Mouse (Mus musculus): ENCODE data around the gene Usp3. TPM values are rescaled to one million over a fixed set of nuclear protein-coding genes. Genes with fewer than 3 reads are reported as not detected.

Usp3 gene
- polyA plus RNA-seq, 1 experiment from 2014 or later = 109 TPM

- ATAC-seq = no peak
- 43% methylated on average over 1 of the region's 1 CpGs for WGBS
- no peaks in the 10 kb centered on the region for H3K36me3 ChIP-seq
- peaks cover 40% of the 10 kb centered on the region for H3K4me1 ChIP-seq (replicated peaks)
- no peaks in the 10 kb centered on the region for H3K9me3 ChIP-seq
- no peaks in the 10 kb centered on the region for H3K27me3 ChIP-seq
- H3K4me2 ChIP-seq (replicated peaks) = no peak overlapping the region
- H3K4me3 ChIP-seq (replicated peaks) = no peak overlapping the region
- H3K27ac ChIP-seq = no peak overlapping the region
- no peak overlapping the region for H3K9ac ChIP-seq (replicated peaks)
Observed at GRCm38 (mm10) chr9:66586533-66586932, 6.4 kb downstream of the Usp3 start.

DNA sequence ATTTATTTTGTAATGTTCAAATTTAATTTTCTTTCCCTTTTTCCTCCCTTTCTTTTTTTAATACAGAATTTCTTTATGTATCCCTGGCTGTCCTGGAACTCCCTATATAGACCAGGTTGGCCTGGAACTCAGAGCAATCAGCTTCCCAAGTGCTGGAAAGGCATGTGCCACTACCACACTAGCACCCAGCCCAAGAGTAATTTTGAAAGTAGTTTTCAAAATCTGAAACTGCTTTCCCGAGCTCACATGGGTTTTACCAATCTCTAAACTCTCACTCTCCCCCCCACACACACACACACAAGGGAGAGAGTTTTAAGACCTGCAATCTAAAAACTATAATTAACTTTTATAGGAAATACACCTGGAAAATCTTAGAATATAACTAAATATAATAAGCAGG is 7.8 kb downstream of the Usp3 start:
- WGBS = 94% methylated on average over 1 of the region's 1 CpGs
- H3K27ac ChIP-seq = no peak overlapping the region
- peaks cover 27% of the 10 kb centered on the region for H3K4me1 ChIP-seq (replicated peaks)

GRCm38 (mm10) chr9:66584176-66584575 is 8.8 kb downstream of the Usp3 start:
- H3K9me3 ChIP-seq = no peaks in the 10 kb centered on the region

More for the DNA sequence above, 7.8 kb downstream of the Usp3 start:
- H3K27me3 ChIP-seq = no peaks in the 10 kb centered on the region
- H3K4me3 ChIP-seq (replicated peaks) = no peak overlapping the region
- H3K9ac ChIP-seq (replicated peaks) = no peak overlapping the region
- no peaks in the 10 kb centered on the region for H3K36me3 ChIP-seq
- no peak overlapping the region for H3K4me2 ChIP-seq (replicated peaks)
- no peaks in the 10 kb centered on the region for H3K9me3 ChIP-seq
- no peak for ATAC-seq

GRCm38 (mm10) chr9:66583244-66583643 is 9.7 kb downstream of the Usp3 start:
- no peak overlapping the region for H3K27ac ChIP-seq
- no peak overlapping the region for H3K4me2 ChIP-seq (replicated peaks)
- H3K36me3 ChIP-seq = peaks cover 3% of the 10 kb centered on the region; the same call in 1 of the 2 replicates
- no peaks in the 10 kb centered on the region for H3K9me3 ChIP-seq
- no peak for ATAC-seq
- 95% methylated on average over 1 of the region's 1 CpGs for WGBS
- no peak overlapping the region for H3K9ac ChIP-seq (replicated peaks)
- H3K4me3 ChIP-seq (replicated peaks) = no peak overlapping the region
- no peaks in the 10 kb centered on the region for H3K27me3 ChIP-seq
- peaks cover 10% of the 10 kb centered on the region for H3K4me1 ChIP-seq (replicated peaks)

More at GRCm38 (mm10) chr9:66584176-66584575, 8.8 kb downstream of the Usp3 start:
- no peak for ATAC-seq
- Histone ChIP-seq H3K4me3 (replicated peaks) (no peak overlapping the region), H3K9ac (replicated peaks) (no peak overlapping the region), H3K36me3 (peaks cover 3% of the 10 kb centered on the region; the same call in 1 of the 2 replicates), H3K27me3 (no peaks in the 10 kb centered on the region), H3K27ac (no peak overlapping the region), H3K4me1 (replicated peaks) (peaks cover 20% of the 10 kb centered on the region), H3K4me2 (replicated peaks) (no peak overlapping the region)

DNA sequence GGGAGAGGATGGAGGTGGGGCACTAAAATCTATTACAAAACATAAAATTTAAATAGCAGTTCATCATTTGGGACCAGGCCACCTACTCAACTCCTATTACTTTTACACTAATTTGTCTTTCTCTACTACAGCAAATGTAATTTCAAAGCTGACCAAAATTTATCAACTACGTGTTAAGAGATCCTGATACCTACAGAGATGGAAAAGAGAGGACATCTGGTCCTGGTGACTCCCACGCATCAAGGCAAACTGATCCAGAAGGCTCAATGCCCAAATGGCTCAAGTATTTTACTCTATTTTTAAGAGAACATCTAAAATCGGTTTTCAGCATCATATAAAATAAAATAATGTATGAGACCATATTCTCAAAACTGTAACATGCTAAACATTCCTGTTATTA is 11.2 kb downstream of the Usp3 start:
- Histone ChIP-seq H3K4me1 (replicated peaks) (0 out of 2 replicates have a peak, but pooled peaks cover 6% of the 10 kb centered on the region), H3K9me3 (no peaks in the 10 kb centered on the region), H3K36me3 (peaks cover 3% of the 10 kb centered on the region; the same call in 1 of the 2 replicates), H3K4me3 (replicated peaks) (no peak overlapping the region), H3K27me3 (no peaks in the 10 kb centered on the region), H3K27ac (no peak overlapping the region), H3K4me2 (replicated peaks) (no peak overlapping the region), H3K9ac (replicated peaks) (no peak overlapping the region)
- ATAC-seq = no peak
- WGBS = 92% methylated on average over 3 of the region's 3 CpGs

DNA sequence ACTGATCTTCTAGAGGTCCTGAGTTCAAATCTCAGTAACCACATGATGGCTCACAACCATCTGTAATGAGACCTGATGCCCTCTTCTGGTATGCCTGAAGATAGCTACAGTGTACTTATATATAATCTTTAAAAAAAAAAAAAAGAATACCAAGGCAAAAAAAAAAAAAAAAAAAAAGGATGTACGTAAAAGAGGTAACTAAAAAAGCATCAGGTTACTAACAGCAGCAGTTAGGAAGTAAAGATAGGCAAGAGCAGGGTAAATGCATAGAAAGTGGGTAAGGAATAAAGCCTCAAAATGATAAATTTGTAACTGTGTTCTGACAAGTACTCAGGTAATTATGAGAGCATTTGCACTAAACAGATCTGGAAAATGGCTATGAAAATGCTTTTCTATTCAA is 12.2 kb downstream of the Usp3 start:
- WGBS = 100% methylated on average over 1 of the region's 1 CpGs
- Histone ChIP-seq H3K9me3 (no peaks in the 10 kb centered on the region), H3K9ac (replicated peaks) (no peak overlapping the region), H3K4me2 (replicated peaks) (no peak overlapping the region), H3K27ac (no peak overlapping the region), H3K4me1 (replicated peaks) (0 out of 2 replicates have a peak, but pooled peaks cover 6% of the 10 kb centered on the region), H3K36me3 (peaks cover 3% of the 10 kb centered on the region; the same call in 1 of the 2 replicates), H3K4me3 (replicated peaks) (no peak overlapping the region), H3K27me3 (no peaks in the 10 kb centered on the region)
- no peak for ATAC-seq

GRCm38 (mm10) chr9:66575878-66576238 is 17.1 kb downstream of the Usp3 start:
- Histone ChIP-seq H3K9me3 (no peaks in the 10 kb centered on the region), H3K36me3 (peaks cover 3% of the 10 kb centered on the region; the same call in 1 of the 2 replicates), H3K9ac (replicated peaks) (no peak overlapping the region), H3K4me1 (replicated peaks) (0 out of 2 replicates have a peak, but pooled peaks cover 12% of the 10 kb centered on the region), H3K27ac (no peak overlapping the region), H3K27me3 (no peaks in the 10 kb centered on the region), H3K4me2 (replicated peaks) (no peak overlapping the region), H3K4me3 (replicated peaks) (no peak overlapping the region)
- WGBS = 82% methylated on average over 1 of the region's 1 CpGs
- no peak for ATAC-seq

DNA sequence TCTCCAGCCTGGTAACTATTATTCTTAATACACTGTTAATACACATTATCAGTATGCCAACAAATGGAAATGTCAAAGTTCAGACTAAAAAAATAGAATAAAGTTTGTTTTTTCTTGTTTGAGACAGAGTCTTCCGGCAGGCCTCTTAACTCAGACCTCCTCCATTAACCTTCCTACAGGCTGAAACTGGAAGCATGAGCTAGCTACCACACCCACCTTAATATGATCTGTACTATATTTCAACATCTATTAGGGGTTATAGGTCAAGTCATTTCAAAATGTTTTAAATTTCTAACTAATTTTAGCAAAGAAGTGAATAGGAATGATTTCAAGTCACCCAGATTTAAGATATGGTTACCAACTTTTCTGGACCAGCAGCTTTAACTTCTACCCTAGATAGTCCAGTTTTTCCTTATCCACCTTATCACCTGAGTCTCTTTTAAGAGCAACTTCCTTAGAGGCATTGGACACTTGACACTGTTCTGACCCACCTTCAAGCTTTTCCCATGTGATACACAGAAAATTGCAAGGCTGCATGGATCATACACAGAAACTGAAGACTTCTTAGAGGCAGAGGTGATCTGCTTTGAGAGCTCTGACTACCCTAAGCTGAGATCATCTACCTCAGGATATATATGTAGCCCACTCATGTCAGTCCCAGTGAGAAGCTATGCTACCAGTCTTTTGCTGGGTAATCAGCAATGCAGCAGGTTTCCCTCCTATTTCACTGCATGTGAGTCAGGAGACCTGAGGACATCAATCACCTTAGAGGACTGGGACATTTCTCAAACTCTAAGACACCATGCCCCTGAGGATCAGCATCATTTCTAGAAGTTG is 17.7 kb downstream of the Usp3 start:
- no peak overlapping the region for H3K27ac ChIP-seq
- no peaks in the 10 kb centered on the region for H3K27me3 ChIP-seq
- peaks cover 3% of the 10 kb centered on the region; the same call in 1 of the 2 replicates for H3K36me3 ChIP-seq
- 94% methylated on average over 1 of the region's 1 CpGs for whole genome bisulfite sequencing
- no peak for ATAC-seq
- no peaks in the 10 kb centered on the region for H3K9me3 ChIP-seq
- 0 out of 2 replicates have a peak, but pooled peaks cover 12% of the 10 kb centered on the region for H3K4me1 ChIP-seq (replicated peaks)
- H3K4me3 ChIP-seq (replicated peaks) = no peak overlapping the region
- H3K9ac ChIP-seq (replicated peaks) = no peak overlapping the region
- no peak overlapping the region for H3K4me2 ChIP-seq (replicated peaks)

- no peaks in the 10 kb centered on the region for H3K9me3 ChIP-seq
- H3K4me1 ChIP-seq (replicated peaks) = peaks cover 18% of the 10 kb centered on the region; the same call in 1 of the 2 replicates
- no peak overlapping the region for H3K27ac ChIP-seq
- no peaks in the 10 kb centered on the region for H3K27me3 ChIP-seq
- H3K4me2 ChIP-seq (replicated peaks) = no peak overlapping the region
- WGBS = 87% methylated on average over 4 of the region's 4 CpGs
- H3K36me3 ChIP-seq = no peaks in the 10 kb centered on the region
- no peak for ATAC-seq
- no peak overlapping the region for H3K9ac ChIP-seq (replicated peaks)
- no peak overlapping the region for H3K4me3 ChIP-seq (replicated peaks)
Observed at GRCm38 (mm10) chr9:66571986-66572700, 20.8 kb downstream of the Usp3 start.

DNA sequence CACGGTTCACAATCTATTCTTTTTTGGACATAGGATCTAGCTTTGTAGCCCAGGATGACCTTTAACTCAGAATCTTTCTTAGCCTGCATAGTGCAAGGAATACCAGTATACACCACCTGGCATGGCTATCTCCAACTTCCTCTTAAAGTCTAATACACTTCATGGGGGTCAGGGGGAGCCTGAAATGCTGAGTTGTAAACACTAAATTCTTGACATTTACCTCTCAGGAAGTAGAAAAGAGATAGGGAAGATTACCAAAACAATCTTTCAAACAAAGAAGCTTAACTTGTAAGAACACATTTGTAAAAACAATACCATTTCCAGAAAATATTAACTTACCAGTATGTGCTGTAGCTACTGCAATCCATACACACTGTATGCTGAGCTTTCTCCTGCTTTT is 30.7 kb downstream of the Usp3 start:
- no peak overlapping the region for H3K9ac ChIP-seq (replicated peaks)
- no peaks in the 10 kb centered on the region for H3K27me3 ChIP-seq
- no peak overlapping the region for H3K27ac ChIP-seq
- WGBS = 88% methylated on average over 1 of the region's 1 CpGs
- peaks cover 3% of the 10 kb centered on the region for H3K4me1 ChIP-seq (replicated peaks)
- H3K4me2 ChIP-seq (replicated peaks) = no peak overlapping the region
- H3K36me3 ChIP-seq = no peaks in the 10 kb centered on the region
- H3K4me3 ChIP-seq (replicated peaks) = no peak overlapping the region
- no peak for ATAC-seq
- no peaks in the 10 kb centered on the region for H3K9me3 ChIP-seq

- H3K27ac ChIP-seq = no peak overlapping the region
- ATAC-seq = no peak
- no peak overlapping the region for H3K4me2 ChIP-seq (replicated peaks)
- H3K27me3 ChIP-seq = no peaks in the 10 kb centered on the region
- H3K9me3 ChIP-seq = no peaks in the 10 kb centered on the region
- peaks cover 3% of the 10 kb centered on the region for H3K4me1 ChIP-seq (replicated peaks)
- H3K9ac ChIP-seq (replicated peaks) = no peak overlapping the region
- no peak overlapping the region for H3K4me3 ChIP-seq (replicated peaks)
- H3K36me3 ChIP-seq = no peaks in the 10 kb centered on the region
- WGBS = 99% methylated on average over 2 of the region's 2 CpGs
Observed at GRCm38 (mm10) chr9:66561496-66561895, 31.4 kb downstream of the Usp3 start.

- Histone ChIP-seq H3K4me1 (replicated peaks) (peaks cover 3% of the 10 kb centered on the region), H3K4me2 (replicated peaks) (no peak overlapping the region), H3K27ac (peak overlapping the region; percentile 54), H3K27me3 (no peaks in the 10 kb centered on the region), H3K9ac (replicated peaks) (no peak overlapping the region), H3K4me3 (replicated peaks) (no peak overlapping the region), H3K36me3 (no peaks in the 10 kb centered on the region), H3K9me3 (no peaks in the 10 kb centered on the region)
- WGBS = 79% methylated on average over 1 of the region's 1 CpGs
- no peak for ATAC-seq
Observed at GRCm38 (mm10) chr9:66560728-66561127, 32.2 kb downstream of the Usp3 start.
